Mouse (Mus musculus) liver, postnatal 0 days (tissue): ENCODE measurements around the gene Tesk1.

Source experiments
- CTCF ChIP-seq: sonication (generic); IDR thresholded peaks from 2 replicates; pipeline ENCODE4 v1.5.1; 2016; ENCODE audit warnings: antibody characterized with exemption, low read depth
- EP300 ChIP-seq: IDR thresholded peaks from 2 replicates; pipeline ENCODE4 v1.6.1; 2016; ENCODE audit warnings: antibody characterized with exemption, low read depth, mild to moderate bottlenecking

DNA sequence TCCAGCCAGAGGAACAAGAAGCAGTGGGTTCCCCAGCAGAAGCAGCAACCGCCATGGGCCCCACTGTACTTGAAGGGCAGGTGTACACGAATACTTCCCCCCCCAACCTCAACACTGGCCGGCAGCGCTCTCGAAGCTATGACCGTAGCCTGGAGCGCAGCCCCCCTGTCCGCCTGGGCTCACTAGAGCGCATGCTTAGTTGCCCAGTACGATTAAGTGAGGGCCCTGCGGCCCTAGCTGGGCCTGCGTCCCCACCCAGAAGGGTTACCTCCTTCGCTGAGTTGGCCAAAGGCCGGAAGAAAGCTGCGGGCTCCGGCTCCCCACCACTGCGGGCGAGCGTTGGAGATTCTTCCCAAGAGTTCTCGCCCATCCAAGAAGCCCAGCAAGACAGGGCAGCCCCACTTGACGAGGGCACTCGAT lies 25.7 kb upstream of the Tesk1 start:
- no peak for TF ChIP-seq CTCF
- no peak for TF ChIP-seq EP300
